Mouse (Mus musculus) myocyte (in vitro differentiated cells): ENCODE measurements around the gene Hsf5. TPM values are rescaled to one million over a fixed set of nuclear protein-coding genes. Genes with fewer than 3 reads are reported as not detected.
A peak's percentile ranks its signal among the peaks of the same experiment; 100 is the strongest.

Experiments used
- H3K27me3 ChIP-seq: one replicate; pipeline ENCODE4 v1.6.1; 2011; ENCODE audit not compliant: control insufficient read depth, insufficient read depth, insufficient read length
- H3K36me3 ChIP-seq: one replicate; pipeline ENCODE4 v1.6.1; 2011; ENCODE audit not compliant: control insufficient read depth, insufficient read depth
- H3K4me2 ChIP-seq: one replicate; pipeline ENCODE4 v1.6.1; 2011; ENCODE audit warnings: low read depth, control low read depth
- H3K4me3 ChIP-seq: one replicate; pipeline ENCODE4 v1.5.1; 2011; ENCODE audit warnings: mild to moderate bottlenecking, control low read depth, moderate library complexity
- H3K79me2 ChIP-seq: one replicate; pipeline ENCODE4 v1.6.1; 2011; ENCODE audit not compliant: control insufficient read depth, insufficient read depth
- H3ac ChIP-seq: one replicate; pipeline ENCODE4 v1.6.1; 2011; ENCODE audit not compliant: control insufficient read depth, insufficient read length
- CEBPB ChIP-seq: IDR thresholded peaks from 2 replicates; pipeline ENCODE4 v1.6.1; 2011; ENCODE audit warnings: mild to moderate bottlenecking, moderate library complexity; ENCODE audit not compliant: poor library complexity, insufficient read depth, severe bottlenecking
- E2F4 ChIP-seq: IDR thresholded peaks from one replicate; pipeline ENCODE4 v1.6.1; 2011; ENCODE audit warnings: mild to moderate bottlenecking, control low read depth, moderate library complexity; ENCODE audit not compliant: insufficient read depth
- MAX ChIP-seq: IDR thresholded peaks from one replicate; pipeline ENCODE4 v1.6.1; 2011; ENCODE audit warnings: low read depth, mild to moderate bottlenecking, control low read depth
- MYOD1 ChIP-seq, 3 experiments: IDR thresholded peaks; one replicate each; pipeline ENCODE4 v1.6.1; 2011; ENCODE audit warnings: control low read depth in 2 of 3, low read depth in 2 of 3, mild to moderate bottlenecking in 2 of 3, moderate library complexity in 1 of 3; ENCODE audit not compliant: insufficient read length in 2 of 3, control insufficient read depth in 1 of 3
- MYOG ChIP-seq, 3 experiments: IDR thresholded peaks; one replicate each; pipeline ENCODE4 v1.6.1; 2011; ENCODE audit warnings: control low read depth in 2 of 3, low read depth in 2 of 3, mild to moderate bottlenecking in 2 of 3; ENCODE audit not compliant: insufficient read length in 2 of 3, control insufficient read depth in 1 of 3, insufficient read depth in 1 of 3
- POLR2A ChIP-seq: IDR thresholded peaks from one replicate; pipeline ENCODE4 v1.6.1; 2011; ENCODE audit warnings: low read depth, mild to moderate bottlenecking, control low read depth, moderate library complexity; ENCODE audit not compliant: insufficient read length
- POLR2AphosphoS2 ChIP-seq: IDR thresholded peaks from one replicate; pipeline ENCODE4 v1.6.1; 2011; ENCODE audit warnings: low read depth, control low read depth; ENCODE audit not compliant: insufficient read length
- REST ChIP-seq: IDR thresholded peaks from one replicate; pipeline ENCODE4 v1.6.1; 2011; ENCODE audit warnings: mild to moderate bottlenecking, control low read depth, moderate library complexity; ENCODE audit not compliant: insufficient read depth, insufficient read length
- SRF ChIP-seq: IDR thresholded peaks from one replicate; pipeline ENCODE4 v1.6.1; 2011; ENCODE audit warnings: low read depth; ENCODE audit not compliant: control insufficient read depth, insufficient read length
- TCF12 ChIP-seq: IDR thresholded peaks from one replicate; pipeline ENCODE4 v1.6.1; 2011; ENCODE audit warnings: mild to moderate bottlenecking, control low read depth; ENCODE audit not compliant: poor library complexity, insufficient read depth, severe bottlenecking
- TCF3 ChIP-seq: IDR thresholded peaks from one replicate; pipeline ENCODE4 v1.6.1; 2011; ENCODE audit warnings: low read depth, control low read depth; ENCODE audit not compliant: insufficient read length
- USF1 ChIP-seq: IDR thresholded peaks from one replicate; pipeline ENCODE4 v1.6.1; 2011; ENCODE audit warnings: low read depth, mild to moderate bottlenecking, control low read depth, moderate library complexity
- polyA plus RNA-seq: library from polyadenylated mRNA; unstranded; fragments of >200 nt; fragmentation: generic; extraction: Trizol; gene quantifications from one replicate; pipeline ENCODE4 v1.2.1, GENCODE M21; 2012; ENCODE audit warnings: missing spikeins

Hsf5 gene
- polyA plus RNA-seq, 1 experiment: not detected

GRCm38 (mm10) chr11:87654693-87655092, 37.7 kb downstream of the Hsf5 start:
- H3K79me2 ChIP-seq: no peaks in the 10 kb centered on the region
- TF ChIP-seq CEBPB: no peak
- TF ChIP-seq MAX: no peak
- no peak for TF ChIP-seq TCF12
- no peak for TF ChIP-seq POLR2A
- TF ChIP-seq REST: no peak
- no peak for TF ChIP-seq MYOG (IDR thresholded peaks at IDR 0.05; ENCODE audit: control insufficient read depth in 1 of 3, insufficient read depth in 1 of 3, insufficient read length in 2 of 3, low read depth in 2 of 3)
- no peak for TF ChIP-seq POLR2AphosphoS2
- TF ChIP-seq E2F4: no peak
- no peak for TF ChIP-seq SRF
- no peak for TF ChIP-seq USF1
- TF ChIP-seq TCF3: no peak
- no peak for TF ChIP-seq MYOD1 (IDR thresholded peaks at IDR 0.05; ENCODE audit: control insufficient read depth in 1 of 3, insufficient read length in 2 of 3, low read depth in 2 of 3)

GRCm38 (mm10) chr11:87659216-87659615, 42.3 kb downstream of the Hsf5 start:
- TF ChIP-seq E2F4 (no peak), POLR2A (no peak), USF1 (no peak), SRF (no peak), TCF3 (no peak)
- H3K36me3 ChIP-seq: no peaks in the 10 kb centered on the region
- no peaks in the 10 kb centered on the region for H3K79me2 ChIP-seq
- no peak overlapping the region for H3K4me3 ChIP-seq
- peaks cover 10% of the 10 kb centered on the region for H3K27me3 ChIP-seq
- H3ac ChIP-seq: no peak overlapping the region
- no peak overlapping the region for H3K4me2 ChIP-seq

More at GRCm38 (mm10) chr11:87654693-87655092, 37.7 kb downstream of the Hsf5 start:
- Histone ChIP-seq H3ac (no peak overlapping the region), H3K27me3 (no peaks in the 10 kb centered on the region), H3K36me3 (no peaks in the 10 kb centered on the region), H3K4me3 (no peak overlapping the region), H3K4me2 (no peak overlapping the region)

DNA sequence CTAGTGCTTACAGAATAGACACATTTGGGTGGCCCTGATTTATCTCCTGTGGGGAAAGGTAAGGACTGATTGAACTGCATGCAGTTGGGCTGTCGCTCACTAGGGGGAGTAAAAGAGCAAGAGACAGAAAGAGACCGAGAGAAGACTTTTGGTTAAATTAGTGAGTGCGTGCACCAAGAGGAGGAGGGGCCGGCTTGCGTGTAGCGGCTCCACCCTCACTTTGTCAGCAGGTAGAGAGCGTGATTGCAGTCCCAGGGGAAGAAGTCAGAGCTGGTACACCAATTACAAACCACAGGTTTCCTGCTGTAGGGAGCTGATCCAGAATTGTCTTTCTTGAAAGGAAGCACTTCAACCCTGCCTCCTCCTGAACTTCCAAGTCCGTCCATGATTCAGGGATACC, 45.4 kb downstream of the Hsf5 start, which contains the start of gene Rnf43:
Rnf43 (plus strand) TSS at position 316 of the 400 bp plus-strand sequence.
- Histone ChIP-seq H3K27me3 (peaks cover 25% of the 10 kb centered on the region), H3K36me3 (no peaks in the 10 kb centered on the region), H3ac (no peak within 1 kb of the TSS), H3K4me3 (no peak within 1 kb of the TSS), H3K79me2 (no peaks in the 10 kb centered on the region), H3K4me2 (peak within 1 kb of the TSS; percentile 54)
- TF ChIP-seq MYOD1 (IDR thresholded peaks at IDR 0.05; ENCODE audit: control insufficient read depth in 1 of 3, insufficient read length in 2 of 3, low read depth in 2 of 3) (no peak), CEBPB (no peak), MAX (no peak), USF1 (no peak), MYOG (IDR thresholded peaks at IDR 0.05; ENCODE audit: control insufficient read depth in 1 of 3, insufficient read depth in 1 of 3, insufficient read length in 2 of 3, low read depth in 2 of 3) (no peak), POLR2A (no peak), POLR2AphosphoS2 (no peak), TCF12 (no peak), SRF (no peak), E2F4 (no peak), TCF3 (no peak), REST (no peak)

GRCm38 (mm10) chr11:87662822-87663221, 45.9 kb downstream of the Hsf5 start:
- no peaks in the 10 kb centered on the region for H3K79me2 ChIP-seq
- H3K4me2 ChIP-seq: peak overlapping the region; percentile 54
- peaks cover 27% of the 10 kb centered on the region for H3K27me3 ChIP-seq
- H3ac ChIP-seq: no peak overlapping the region
- TF ChIP-seq TCF12: no peak
- no peak for TF ChIP-seq MYOD1 (IDR thresholded peaks at IDR 0.05; ENCODE audit: control insufficient read depth in 1 of 3, insufficient read length in 2 of 3, low read depth in 2 of 3)
- no peak for TF ChIP-seq POLR2A
- no peak for TF ChIP-seq REST
- no peak for TF ChIP-seq POLR2AphosphoS2
- TF ChIP-seq E2F4: no peak
- TF ChIP-seq MYOG (IDR thresholded peaks at IDR 0.05; ENCODE audit: control insufficient read depth in 1 of 3, insufficient read depth in 1 of 3, insufficient read length in 2 of 3, low read depth in 2 of 3): no peak
- TF ChIP-seq MAX: no peak
- TF ChIP-seq SRF: no peak
- no peak for TF ChIP-seq USF1
- no peak for TF ChIP-seq TCF3
- TF ChIP-seq CEBPB: no peak
- H3K36me3 ChIP-seq: no peaks in the 10 kb centered on the region
- no peak overlapping the region for H3K4me3 ChIP-seq

- H3K79me2 ChIP-seq: no peaks in the 10 kb centered on the region
- no peak overlapping the region for H3K4me3 ChIP-seq
- no peaks in the 10 kb centered on the region for H3K36me3 ChIP-seq
- H3K4me2 ChIP-seq: no peak overlapping the region
- TF ChIP-seq E2F4: no peak
- no peak for TF ChIP-seq MYOD1 (IDR thresholded peaks at IDR 0.05; ENCODE audit: control insufficient read depth in 1 of 3, insufficient read length in 2 of 3, low read depth in 2 of 3)
- TF ChIP-seq MAX: no peak
- TF ChIP-seq POLR2A: no peak
- no peak for TF ChIP-seq USF1
- no peak for TF ChIP-seq REST
- no peak for TF ChIP-seq SRF
- peaks cover 36% of the 10 kb centered on the region for H3K27me3 ChIP-seq
- no peak overlapping the region for H3ac ChIP-seq
Measured at GRCm38 (mm10) chr11:87663948-87664347, 47.0 kb downstream of the Hsf5 start.
